Mouse (Mus musculus) stomach, embryonic 16.5 days (tissue): ENCODE results near the gene Lmbr1l. TPM values are rescaled to one million over a fixed set of nuclear protein-coding genes. Genes with fewer than 3 reads are reported as not detected.

Source experiments
- ATAC-seq: fragments of 200-750 bp; cut with Nextera tagmentation; 2 replicates; pipeline ENCODE4 v1.8.0; 2017; ENCODE audit warnings: moderate number of reproducible peaks, moderate TSS enrichment; ENCODE audit not compliant: insufficient read depth, low FRiP score
- H3K27ac ChIP-seq: fragments of 300-500 bp; sonication (generic); 2 replicates; pipeline ENCODE4 v1.5.1; 2014; ENCODE audit warnings: low read length
- H3K27me3 ChIP-seq: fragments of 300-500 bp; sonication (generic); 2 replicates; pipeline ENCODE4 v1.6.1; 2014; ENCODE audit warnings: low read length, control low read depth, mixed read lengths; ENCODE audit not compliant: control insufficient read depth, insufficient read depth
- H3K36me3 ChIP-seq: fragments of 300-500 bp; sonication (generic); 2 replicates; pipeline ENCODE4 v1.6.1; 2014; ENCODE audit warnings: low read length; ENCODE audit not compliant: control insufficient read depth, insufficient read depth
- H3K4me1 ChIP-seq: fragments of 300-500 bp; sonication (generic); 2 replicates; pipeline ENCODE4 v1.6.1; 2014; ENCODE audit warnings: low read length, control low read depth, mixed read lengths; ENCODE audit not compliant: control insufficient read depth, insufficient read depth
- H3K4me2 ChIP-seq: fragments of 300-500 bp; sonication (generic); 2 replicates; pipeline ENCODE4 v1.6.1; 2014; ENCODE audit warnings: low read depth, low read length, mixed read lengths
- H3K4me3 ChIP-seq: fragments of 300-500 bp; sonication (generic); replicated peaks from 2 replicates; pipeline ENCODE4 v1.5.1; 2014; ENCODE audit warnings: mild to moderate bottlenecking, low read length
- H3K9ac ChIP-seq: fragments of 300-500 bp; sonication (generic); 2 replicates; pipeline ENCODE4 v1.6.1; 2014; ENCODE audit warnings: low read length
- H3K9me3 ChIP-seq: fragments of 300-500 bp; sonication (generic); replicated peaks from 2 replicates; pipeline ENCODE4 v1.6.1; 2016; ENCODE audit warnings: low read length, control low read depth; ENCODE audit not compliant: control insufficient read depth
- WGBS: fragments of 180-500 bp; shearing (Covaris S2); extraction: QIAGEN DNeasy Blood & Tissue Kit; methylation state at CpG from one replicate; pipeline ENCODE4 v1.1.7; 2014; 5-methylcytosine and 5-hydroxymethylcytosine counted together
- polyA plus RNA-seq: library from polyadenylated mRNA; unstranded; fragments of >200 nt; fragmentation: Nextera tagmentation; extraction: Ambion mirVana; gene quantifications from 2 replicates; pipeline ENCODE4 v1.2.1, GENCODE M21; 2015

Lmbr1l gene
- polyA plus RNA-seq, 1 experiment from 2014 or later = 14.8 TPM

DNA sequence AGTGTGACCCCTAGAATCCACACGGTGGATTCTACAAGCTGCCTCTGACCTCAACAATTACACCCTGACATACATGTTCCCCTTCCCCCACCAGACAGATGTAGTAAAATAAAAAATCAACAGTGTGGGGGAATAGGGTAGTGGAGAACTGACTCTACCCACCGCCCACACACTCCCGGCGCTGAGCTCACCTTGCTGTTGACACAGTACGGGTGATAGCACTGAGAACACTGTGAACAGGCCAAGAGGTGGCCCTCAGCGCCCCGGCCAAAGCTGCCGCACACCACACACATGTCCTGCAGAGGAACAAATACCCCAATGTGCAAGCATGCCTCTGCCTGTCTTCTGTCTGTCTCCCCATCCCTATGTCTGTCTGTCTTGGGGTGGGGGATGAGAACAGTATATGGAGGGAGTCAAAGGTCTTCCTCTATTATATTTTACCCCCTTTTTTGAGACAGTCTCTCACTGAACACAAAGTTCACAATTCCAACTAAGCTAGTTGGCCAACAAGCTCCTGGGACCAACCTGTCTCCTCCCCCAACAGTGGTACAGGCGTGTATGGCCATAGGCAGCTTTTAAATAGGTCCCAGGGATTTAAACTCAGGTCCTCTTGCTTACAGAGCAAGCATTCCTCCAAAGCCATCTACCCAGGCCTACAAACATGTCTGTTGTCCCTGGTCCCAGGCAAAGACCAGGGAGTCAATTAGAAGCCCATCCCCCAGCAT, 58.5 kb downstream of the Lmbr1l start:
- Histone ChIP-seq H3K9me3 (no peaks in the 10 kb centered on the region), H3K27me3 (no peaks in the 10 kb centered on the region), H3K36me3 (peaks cover 48% of the 10 kb centered on the region), H3K9ac (no peak overlapping the region), H3K4me3 (no peak overlapping the region), H3K4me1 (no peaks in the 10 kb centered on the region), H3K4me2 (no peak overlapping the region), H3K27ac (no peak overlapping the region)
- ATAC-seq = no peak
- WGBS = 66% methylated on average over 9 of the region's 9 CpGs

DNA sequence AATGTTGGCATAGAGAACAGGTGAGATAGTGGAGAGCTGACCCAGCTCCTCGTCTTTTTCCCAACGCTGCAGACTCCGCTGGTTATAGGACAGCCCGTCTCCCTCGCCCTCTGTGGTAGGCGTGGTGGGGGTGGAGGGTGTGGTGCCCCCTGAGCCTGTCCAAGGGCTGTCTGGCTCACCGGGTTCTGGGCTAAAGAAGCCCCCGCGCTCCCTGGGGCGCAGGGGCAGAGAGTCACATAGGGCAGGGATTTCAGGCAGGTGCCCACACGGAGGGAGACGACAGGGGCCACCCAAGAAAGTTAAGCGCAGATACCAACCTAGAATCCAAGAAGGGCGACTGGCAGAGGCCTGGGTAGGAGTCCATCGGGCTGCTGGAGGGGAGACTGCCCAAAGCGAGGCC, 63.8 kb downstream of the Lmbr1l start:
- H3K9ac ChIP-seq = no peak overlapping the region
- H3K4me1 ChIP-seq = no peaks in the 10 kb centered on the region
- no peaks in the 10 kb centered on the region for H3K9me3 ChIP-seq
- no peak for ATAC-seq
- H3K4me3 ChIP-seq = no peak overlapping the region
- no peak overlapping the region for H3K4me2 ChIP-seq
- H3K27me3 ChIP-seq = no peaks in the 10 kb centered on the region
- no peak overlapping the region for H3K27ac ChIP-seq
- 85% methylated on average over 16 of the region's 16 CpGs for WGBS
- peaks cover 30% of the 10 kb centered on the region; the same call in 1 of the 2 replicates for H3K36me3 ChIP-seq

Other genes starting within 250 kb of the Lmbr1l start
- gene Rnd1, start 240.8 kb downstream of the Lmbr1l start, polyA plus RNA-seq = 0.91 and 0.99 TPM in 2 replicates
- 1.5 and 1.7 TPM in 2 replicates for gene Ccdc65, start 210.0 kb downstream of the Lmbr1l start, polyA plus RNA-seq
- gene Fkbp11, start 190.0 kb downstream of the Lmbr1l start, polyA plus RNA-seq = 130 TPM in 2 replicates
- gene Arf3, start 155.0 kb downstream of the Lmbr1l start, polyA plus RNA-seq = 38.0 and 38.9 TPM in 2 replicates
- gene Wnt10b, start 140.1 kb downstream of the Lmbr1l start, polyA plus RNA-seq = 0.14 TPM in 1 of 2 replicates, not detected in the other
- gene Wnt1, start 128.4 kb downstream of the Lmbr1l start, polyA plus RNA-seq = not detected in 2 replicates
- not detected in 2 replicates for gene Ddn, start 108.7 kb downstream of the Lmbr1l start, polyA plus RNA-seq
- 85.4 and 86.4 TPM in 2 replicates for gene Prkag1, start 86.7 kb downstream of the Lmbr1l start, polyA plus RNA-seq
- 10.1 and 11.4 TPM in 2 replicates for gene Kmt2d, start 47.0 kb downstream of the Lmbr1l start, polyA plus RNA-seq
- 8.2 and 9.8 TPM in 2 replicates for gene Rhebl1, start 23.7 kb downstream of the Lmbr1l start, polyA plus RNA-seq
- 0.84 and 1.1 TPM in 2 replicates for gene Dhh, start 19.7 kb downstream of the Lmbr1l start, polyA plus RNA-seq
- gene Tuba1b, start 16.3 kb upstream of the Lmbr1l start, polyA plus RNA-seq = 1,202 and 1,296 TPM in 2 replicates
- not detected in 2 replicates for gene Gm49450, start 35.3 kb upstream of the Lmbr1l start, polyA plus RNA-seq
- 1,001 and 1,036 TPM in 2 replicates for gene Tuba1a, start 35.5 kb upstream of the Lmbr1l start, polyA plus RNA-seq
- 196 and 209 TPM in 2 replicates for gene Tuba1c, start 111.7 kb upstream of the Lmbr1l start, polyA plus RNA-seq
- 24.4 and 25.4 TPM in 2 replicates for gene Prph, start 136.9 kb upstream of the Lmbr1l start, polyA plus RNA-seq
- 25.6 and 26.4 TPM in 2 replicates for gene Troap, start 156.3 kb upstream of the Lmbr1l start, polyA plus RNA-seq
- gene C1ql4, start 169.6 kb upstream of the Lmbr1l start, polyA plus RNA-seq = not detected in 2 replicates
- gene Dnajc22, start 174.9 kb upstream of the Lmbr1l start, polyA plus RNA-seq = 14.1 TPM in 2 replicates
- 18.3 and 20.2 TPM in 2 replicates for gene Spats2, start 207.7 kb upstream of the Lmbr1l start, polyA plus RNA-seq